Mouse (Mus musculus) cerebellum, postnatal 25 days (tissue): ENCODE results near the gene Fblim1.
A peak's percentile ranks its signal among the peaks of the same experiment; 100 is the strongest.
"Not testable (repeated sequence)": the region's sequence is repeated elsewhere in the genome, so short reads cannot be mapped to it uniquely, and the experiment has no call there.

Source experiments
- DNase-seq, 2 experiments: peaks; one replicate each; pipeline ENCODE4 v3.0.0; 2021; ENCODE audit warnings: mixed read lengths in 2 of 2

Gene Fblim1

GRCm38 (mm10) chr4:141564660-141565059, 41.2 kb downstream of the Fblim1 start:
- no peak for DNase-seq

GRCm38 (mm10) chr4:141564209-141564608, 41.7 kb downstream of the Fblim1 start:
- DNase-seq = no peak

- DNase-seq = no peak
These were observed 43.6 kb downstream of the Fblim1 start for GRCm38 (mm10) chr4:141562281-141562680.

- DNase-seq = not testable (repeated sequence)
These were observed 44.5 kb downstream of the Fblim1 start for GRCm38 (mm10) chr4:141561331-141561919.

GRCm38 (mm10) chr4:141559898-141560263, 46.0 kb downstream of the Fblim1 start:
- peak; percentile 87 to 91 for DNase-seq

DNA sequence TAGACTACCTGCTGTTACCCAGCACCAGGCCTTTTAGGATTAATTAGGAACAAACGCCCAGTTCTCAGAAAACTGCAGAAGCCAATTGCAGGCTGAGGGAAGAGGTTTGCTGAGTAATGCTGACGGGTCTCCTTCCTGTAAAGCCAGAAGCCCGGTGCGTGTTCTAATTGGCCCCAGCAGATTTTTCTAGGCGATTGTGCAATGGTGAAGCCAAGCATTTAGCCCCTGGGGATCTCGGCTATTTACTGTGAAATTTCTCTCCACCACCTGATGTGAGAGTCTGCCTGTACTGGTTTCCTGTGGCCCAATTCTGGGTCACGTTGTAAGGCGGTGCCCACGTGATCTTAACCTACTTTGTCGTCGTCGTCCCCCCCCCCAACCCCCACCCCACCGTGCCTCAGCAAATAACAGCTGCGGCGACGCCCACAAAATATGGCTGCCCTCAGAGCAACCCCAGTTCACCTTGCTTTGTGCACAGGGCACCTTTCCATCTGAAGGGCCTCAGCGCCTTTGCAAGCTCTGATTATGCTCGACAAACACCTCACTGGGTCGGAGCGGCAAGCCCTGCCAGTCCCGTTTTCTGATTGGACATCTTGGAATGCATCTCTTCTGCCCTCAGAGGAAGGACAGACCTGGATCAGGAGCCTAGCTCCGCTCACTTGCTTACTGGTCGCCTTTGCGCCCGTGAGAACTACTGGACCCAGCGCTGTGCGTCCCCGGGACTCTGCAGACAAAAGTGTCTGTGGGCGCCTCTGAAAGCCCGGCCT, 46.6 kb downstream of the Fblim1 start:
- DNase-seq = peak; percentile 83 to 84

- DNase-seq = peak in 1 of 2 experiments; percentile 43
These were observed 47.2 kb downstream of the Fblim1 start for GRCm38 (mm10) chr4:141558658-141559057.

GRCm38 (mm10) chr4:141556163-141556562, 49.7 kb downstream of the Fblim1 start:
- DNase-seq = not testable (repeated sequence)

DNA sequence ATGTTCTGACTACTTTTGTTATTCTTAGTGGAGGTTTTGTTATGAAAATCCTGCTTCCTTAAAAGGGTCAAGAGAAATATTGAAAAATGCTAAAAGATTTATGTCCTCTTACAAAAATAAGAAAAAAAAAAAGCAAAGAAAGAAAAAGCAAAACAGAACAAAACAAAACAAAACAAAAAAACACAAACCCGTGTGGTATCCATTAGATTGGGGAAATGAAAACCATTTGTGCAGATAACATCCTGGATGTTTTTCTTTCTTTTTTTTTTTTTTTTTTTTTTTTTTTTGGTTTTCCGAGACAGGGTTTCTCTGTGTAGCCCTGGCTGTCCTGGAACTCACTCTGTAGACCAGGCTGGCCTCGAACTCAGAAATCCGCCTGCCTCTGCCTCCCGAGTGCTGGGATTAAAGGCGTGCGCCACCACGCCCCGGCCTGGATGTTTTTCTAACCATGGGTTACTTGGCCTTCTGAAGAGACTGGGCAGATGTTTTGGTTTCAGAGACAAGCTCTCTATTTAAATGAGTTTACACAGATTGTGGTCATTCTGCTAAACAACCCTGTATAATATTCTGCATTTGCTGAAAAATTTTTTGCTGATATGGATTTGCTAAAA, 51.5 kb downstream of the Fblim1 start:
- not testable (repeated sequence) for DNase-seq

DNA sequence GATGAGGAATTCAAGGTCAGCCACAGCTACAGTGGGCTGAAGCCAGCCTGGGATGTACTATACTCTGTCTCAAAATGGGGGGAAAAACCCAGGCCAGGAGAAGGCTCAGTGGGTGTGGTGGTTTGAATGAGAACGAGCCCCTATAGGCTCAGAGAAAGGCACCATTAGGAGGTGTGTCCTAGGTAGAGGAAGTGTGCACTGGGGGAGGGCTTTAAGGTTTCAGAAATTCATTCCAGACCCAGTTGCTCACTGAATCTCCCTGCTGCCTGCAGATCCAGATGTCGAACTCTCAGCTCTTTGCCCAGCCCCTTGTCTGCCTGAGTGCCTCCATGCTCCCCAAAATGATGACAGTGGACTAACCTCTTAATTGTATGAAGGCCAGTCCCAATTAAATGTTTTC, 53.4 kb downstream of the Fblim1 start:
- DNase-seq = no peak

- no peak for DNase-seq
These were observed 58.6 kb downstream of the Fblim1 start for GRCm38 (mm10) chr4:141547299-141547698.

GRCm38 (mm10) chr4:141546334-141547200, 59.3 kb downstream of the Fblim1 start:
- DNase-seq = peak; percentile 88 to 90

DNA sequence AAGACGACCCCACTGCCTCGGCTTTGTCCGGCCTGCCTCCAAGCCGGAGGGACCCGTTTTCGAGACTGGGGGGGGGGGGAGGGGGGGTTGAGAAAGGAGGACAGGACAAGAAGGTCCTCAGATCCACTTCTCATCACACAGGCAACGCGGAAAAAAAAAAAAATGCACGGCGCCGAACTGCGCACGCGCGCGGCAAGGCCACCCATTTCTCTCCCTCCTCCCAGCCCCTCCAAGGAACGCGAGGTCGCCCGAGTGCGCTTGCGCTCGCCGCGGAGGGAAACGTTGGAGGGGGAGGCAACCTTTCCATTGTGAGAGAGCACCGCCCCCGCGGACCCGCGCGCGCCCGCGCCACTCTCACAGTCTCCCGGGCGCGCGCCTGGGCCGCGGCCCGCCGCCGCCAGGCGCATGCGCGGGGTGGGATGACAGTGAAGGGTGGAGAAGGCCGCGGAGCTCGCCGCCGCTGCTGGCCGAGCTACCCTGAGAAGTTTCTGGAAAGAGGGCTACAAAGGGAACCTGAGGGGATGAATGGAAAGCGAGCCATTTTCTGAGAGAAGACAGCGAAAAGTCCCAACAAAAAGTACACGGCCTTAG, 60.1 kb downstream of the Fblim1 start:
- peak; percentile 99 to 100 for DNase-seq

- DNase-seq = peak; percentile 86 to 89
These were observed 60.7 kb downstream of the Fblim1 start for GRCm38 (mm10) chr4:141545071-141545742.

GRCm38 (mm10) chr4:141544536-141544935, 61.4 kb downstream of the Fblim1 start:
- no peak for DNase-seq

GRCm38 (mm10) chr4:141543593-141543992, 62.3 kb downstream of the Fblim1 start:
- no peak for DNase-seq

- DNase-seq = peak; percentile 43 to 70
These were observed 64.0 kb downstream of the Fblim1 start for GRCm38 (mm10) chr4:141541851-141542250.

DNA sequence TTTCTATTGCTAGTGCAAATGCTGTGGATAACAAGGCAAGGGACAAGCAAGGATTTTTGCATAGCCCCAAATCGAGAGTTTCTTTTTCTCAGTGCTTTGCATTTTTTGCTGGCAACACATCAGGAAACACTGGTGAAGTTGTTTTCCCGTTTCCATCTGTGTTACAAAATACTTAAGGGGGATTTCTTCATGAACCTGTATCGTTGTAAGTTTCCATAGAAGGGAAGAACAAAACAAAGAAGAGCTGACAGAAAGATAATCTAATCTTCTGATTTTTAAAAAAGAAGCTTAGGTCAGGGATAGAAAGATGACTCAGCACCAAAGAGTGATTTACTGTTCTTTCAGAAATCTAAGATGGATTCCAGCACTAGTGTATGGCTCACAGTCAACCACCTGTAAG, 65.1 kb downstream of the Fblim1 start:
- DNase-seq = no peak

- no peak for DNase-seq
These were observed 66.6 kb downstream of the Fblim1 start for GRCm38 (mm10) chr4:141539213-141539767.

- DNase-seq = peak; percentile 95 to 96
These were observed 67.3 kb downstream of the Fblim1 start, which contains the start of gene Spen for GRCm38 (mm10) chr4:141538408-141539212. Spen (minus strand) TSS chr4:141538597.
